Mouse (Mus musculus) retina, postnatal 1 day (tissue): ENCODE results near the gene Cct5.

Source experiments
- DNase-seq: peaks from one replicate; pipeline ENCODE4 v3.0.0-alpha.2; 2012

The Cct5 gene

DNA sequence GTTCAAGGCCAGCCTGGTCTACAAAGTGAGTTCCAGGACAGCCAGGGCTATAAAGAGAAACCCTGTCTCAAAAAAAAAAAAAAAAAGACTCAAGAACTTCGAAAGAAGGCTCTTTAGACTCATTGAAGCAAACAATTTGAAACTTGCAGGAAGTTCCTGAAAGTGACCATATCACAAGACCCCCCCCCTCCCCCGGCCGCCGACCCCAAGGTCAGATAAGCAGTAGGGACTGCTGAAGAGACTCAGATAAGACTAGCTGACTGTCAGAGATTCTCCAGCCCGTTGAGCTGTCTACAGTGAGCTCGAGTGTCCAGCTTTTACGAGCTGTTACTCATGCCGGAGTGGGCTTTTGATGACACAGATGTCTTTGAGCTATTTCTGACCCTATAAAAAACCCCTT lies 38.8 kb downstream of the Cct5 start:
- DNase-seq: no peak

DNA sequence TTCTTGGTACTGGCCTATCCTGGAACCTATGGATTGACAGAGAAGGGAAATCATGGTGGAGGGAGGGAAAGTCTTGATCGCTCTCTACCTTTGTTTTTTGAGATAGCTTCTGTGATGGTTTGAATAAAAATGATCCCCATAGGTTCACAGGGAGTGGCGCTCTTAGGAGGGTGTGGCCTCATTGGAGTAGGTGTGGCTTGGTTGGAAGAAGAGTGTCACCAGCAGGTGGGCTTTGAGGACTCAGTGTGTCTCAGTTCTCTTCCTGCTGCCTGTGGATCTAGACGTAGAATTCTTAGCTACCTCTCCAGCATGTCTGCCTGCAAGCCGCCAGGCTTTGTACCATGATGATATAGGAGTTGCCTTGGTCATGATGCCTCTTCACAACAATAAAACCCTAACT lies 39.6 kb downstream of the Cct5 start:
- DNase-seq: no peak

DNA sequence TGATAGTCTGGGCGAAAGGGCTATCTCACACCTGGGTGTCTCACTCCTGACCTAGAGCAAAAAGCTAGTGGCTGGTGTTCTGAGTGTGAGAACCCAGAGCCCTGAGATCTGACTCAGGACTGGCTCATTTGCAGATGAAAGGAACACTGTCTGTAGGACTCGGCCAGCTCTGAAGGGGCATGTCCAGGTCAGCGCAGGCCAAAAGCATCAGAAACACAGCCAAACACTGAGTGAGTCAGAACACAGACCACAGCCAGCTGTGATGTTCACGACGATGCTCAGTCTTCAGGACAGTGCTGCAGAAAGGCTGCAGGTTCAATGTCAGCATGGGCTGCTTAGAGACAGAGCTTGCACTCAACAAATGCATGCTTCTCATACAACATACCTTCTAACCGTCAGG lies 40.2 kb downstream of the Cct5 start:
- no peak for DNase-seq

GRCm38 (mm10) chr15:31554855-31555254 lies 46.7 kb downstream of the Cct5 start:
- DNase-seq: no peak

DNA sequence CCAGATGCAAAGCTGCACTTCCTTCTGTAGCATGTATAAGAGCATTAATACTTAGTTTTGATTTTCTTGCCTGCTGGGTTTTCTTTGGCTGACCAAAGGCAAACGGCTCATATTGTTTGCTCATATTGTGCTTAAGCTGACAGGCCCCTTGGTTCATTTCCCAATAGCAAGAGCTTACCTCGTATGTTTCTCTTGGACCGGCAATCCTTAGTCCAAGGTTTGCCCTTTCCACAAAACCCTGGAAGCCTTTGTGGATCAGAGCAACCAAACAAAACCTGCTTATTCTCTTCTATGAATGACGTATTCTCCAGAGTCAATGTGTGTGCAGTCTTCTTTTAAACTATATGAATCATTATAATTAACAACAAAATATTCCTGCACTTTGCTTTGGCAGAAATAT lies 51.2 kb downstream of the Cct5 start:
- no peak for DNase-seq

DNA sequence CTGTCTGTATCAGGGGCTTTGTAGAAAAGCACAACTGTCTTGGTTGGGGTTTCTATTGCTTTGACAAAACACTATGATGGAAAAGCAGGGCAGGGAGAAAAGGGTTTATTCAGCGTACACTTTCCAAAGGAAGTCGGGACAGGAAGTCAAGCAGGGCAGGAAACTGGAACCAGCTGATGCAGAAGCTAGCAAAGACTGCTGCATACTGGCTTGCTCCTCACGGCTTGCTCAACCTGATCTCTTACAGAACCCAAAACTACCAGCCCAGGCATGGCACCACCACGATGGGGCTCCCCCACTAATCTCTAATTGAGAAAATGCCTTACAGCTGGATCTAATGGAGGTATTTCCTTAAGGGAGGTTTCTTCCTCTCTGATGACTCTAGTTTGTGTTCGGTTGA lies 54.2 kb downstream of the Cct5 start:
- no peak for DNase-seq

DNA sequence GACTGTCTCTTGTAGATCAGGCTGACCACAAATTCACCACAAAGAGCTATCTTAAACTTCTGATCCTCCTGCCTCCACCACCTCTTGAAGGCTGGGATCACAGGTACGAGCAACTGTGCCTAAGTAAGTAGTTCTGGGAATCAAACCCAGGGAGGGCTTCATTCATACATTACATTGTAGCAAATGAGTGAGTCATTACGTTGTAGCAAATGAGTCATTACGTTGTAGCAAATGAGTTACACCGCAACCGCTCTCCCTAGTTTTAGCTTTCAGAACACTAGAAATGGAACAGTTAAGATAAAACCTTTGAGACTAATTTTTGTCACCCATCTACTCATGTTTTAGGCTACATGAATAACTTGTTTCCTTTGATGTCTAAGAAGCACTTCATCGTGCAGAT lies 55.3 kb downstream of the Cct5 start:
- DNase-seq: no peak

- DNase-seq: no peak
Measured at GRCm38 (mm10) chr15:31545058-31545457, 56.5 kb downstream of the Cct5 start.

- DNase-seq: peak; percentile 27
Measured at GRCm38 (mm10) chr15:31543246-31543645, 58.4 kb downstream of the Cct5 start.

DNA sequence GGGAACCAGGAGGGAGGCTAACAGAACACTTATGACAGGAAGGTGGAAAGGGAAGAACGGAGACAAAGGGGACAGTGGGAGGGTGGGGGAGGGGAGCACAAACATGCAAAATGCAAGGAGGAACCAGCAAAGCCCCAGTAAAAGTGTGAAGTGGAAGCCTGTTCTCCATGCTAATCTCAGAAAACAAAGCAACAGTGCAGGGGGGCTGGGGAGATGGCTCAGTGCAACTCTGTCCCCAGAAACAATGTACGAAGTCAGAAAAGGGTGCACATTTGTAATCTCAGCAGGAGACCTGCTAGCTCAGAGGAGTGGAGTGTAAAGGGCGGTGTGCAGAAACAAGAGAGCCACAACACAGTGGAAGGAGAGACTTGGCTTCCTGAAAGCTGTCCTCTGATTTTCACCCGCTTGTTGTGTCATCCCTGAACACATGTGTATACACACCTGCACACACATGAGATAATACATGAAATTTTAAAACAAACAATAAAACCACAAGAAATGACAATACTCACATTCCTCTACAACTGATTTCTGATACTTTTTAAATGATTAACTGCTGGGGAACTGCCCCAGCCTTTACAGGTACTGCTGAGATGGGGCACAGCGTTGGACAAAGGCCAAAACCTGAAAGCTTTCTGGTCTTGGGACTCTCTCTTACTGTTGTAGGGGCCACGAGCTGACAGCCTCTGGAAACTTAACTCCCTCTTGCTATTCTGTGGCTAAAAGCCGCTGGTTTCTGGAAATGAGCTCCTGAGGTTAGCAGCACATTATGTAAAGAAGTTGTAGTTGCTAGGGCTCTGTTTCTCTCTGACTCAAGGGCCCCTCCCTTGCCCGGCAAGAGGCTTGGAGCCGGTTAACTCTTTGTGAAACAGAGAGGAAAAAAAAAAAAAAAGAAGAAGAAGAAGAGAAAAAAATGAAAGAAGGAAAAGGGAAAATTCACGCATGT lies 59.3 kb downstream of the Cct5 start:
- DNase-seq: peak; percentile 58
